Mouse (Mus musculus) Patski (cell line): Measurements from ENCODE around the gene Bahcc1. TPM values are rescaled to one million over a fixed set of nuclear protein-coding genes. Genes with fewer than 3 reads are reported as not detected.

ENCODE experiments used
- ATAC-seq: fragments of 100-300 bp; one replicate; pipeline ENCODE4 v1.8.0; 2021
- CTCF ChIA-PET: fragments of 350-600 bp; sonication (Branson Sonifier 250); formaldehyde crosslinking; loops from one replicate; lab custom pipeline; 2022; ENCODE audit warnings: inconsistent platforms; lab: Charles Lee
- POLR2A ChIA-PET: fragments of 350-600 bp; sonication (Branson Sonifier 250); formaldehyde crosslinking; loops from one replicate; lab custom pipeline; 2022; ENCODE audit warnings: antibody characterized with exemption, inconsistent platforms; lab: Charles Lee
- DNase-seq: peaks from one replicate; pipeline ENCODE4 v3.0.0-alpha.2; 2011; ENCODE audit warnings: low read depth, low spot score
- H3K27me3 ChIP-seq: fragments of 371-371 bp; one replicate; pipeline ENCODE4 v1.5.1; 2021
- CTCF ChIP-seq: fragments of 100-300 bp; IDR thresholded peaks from one replicate; pipeline ENCODE4 v1.5.1; 2021
- in situ Hi-C: fragments of 300-500 bp; cut with MboI; formaldehyde crosslinking; loops from 3 replicates; pipeline ENCODE4 v1.11.1; 2018; ENCODE audit warnings: low pct_unique_long_range_greater_than_20kb, mixed read lengths
- polyA plus RNA-seq: library from polyadenylated mRNA; unstranded; gene quantifications from one replicate; pipeline ENCODE4 v1.2.3, GENCODE M21; 2021

Gene Bahcc1
- polyA plus RNA-seq, 1 experiment from 2014 or later, result 12.4 TPM

DNA sequence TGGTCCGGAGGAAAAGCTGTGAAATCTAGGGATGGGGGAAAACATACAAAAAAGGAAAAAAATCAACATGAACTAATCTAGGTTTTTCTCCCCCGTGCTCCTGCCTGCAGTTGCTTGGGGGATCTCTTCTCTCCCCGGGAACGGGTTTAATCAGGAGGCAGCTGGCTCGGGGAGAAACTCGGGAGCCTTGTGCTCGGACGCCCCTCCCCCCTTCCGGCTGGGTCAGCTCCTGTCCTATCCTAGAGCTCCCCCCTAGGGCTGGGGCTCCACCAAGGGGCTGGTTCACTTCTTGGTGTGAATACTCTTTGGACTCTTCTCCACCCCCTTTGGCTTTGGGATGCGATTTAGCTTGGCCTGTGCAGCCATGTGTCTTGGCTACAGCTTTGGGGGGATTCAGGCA lies 7.5 kb downstream of the Bahcc1 start:
- no peak for TF ChIP-seq CTCF
- no peak for ATAC-seq
- ChIA-PET CTCF (interaction anchor here (1.0 to 2.6 kb wide), 6 partner anchors 9 to 69 kb away, joined by 3 to 14 read pairs (median 4); no protein-coding TSS in a partner anchor), POLR2A (interaction anchor here (0.7 to 14.3 kb wide), 4 partner anchors 9 to 67 kb away, joined by 3 to 277 read pairs (median 10); no protein-coding TSS in a partner anchor)
- in situ Hi-C loops, result no loop called here
- DNase-seq, result no peak
- no peaks in the 10 kb centered on the region for H3K27me3 ChIP-seq

DNA sequence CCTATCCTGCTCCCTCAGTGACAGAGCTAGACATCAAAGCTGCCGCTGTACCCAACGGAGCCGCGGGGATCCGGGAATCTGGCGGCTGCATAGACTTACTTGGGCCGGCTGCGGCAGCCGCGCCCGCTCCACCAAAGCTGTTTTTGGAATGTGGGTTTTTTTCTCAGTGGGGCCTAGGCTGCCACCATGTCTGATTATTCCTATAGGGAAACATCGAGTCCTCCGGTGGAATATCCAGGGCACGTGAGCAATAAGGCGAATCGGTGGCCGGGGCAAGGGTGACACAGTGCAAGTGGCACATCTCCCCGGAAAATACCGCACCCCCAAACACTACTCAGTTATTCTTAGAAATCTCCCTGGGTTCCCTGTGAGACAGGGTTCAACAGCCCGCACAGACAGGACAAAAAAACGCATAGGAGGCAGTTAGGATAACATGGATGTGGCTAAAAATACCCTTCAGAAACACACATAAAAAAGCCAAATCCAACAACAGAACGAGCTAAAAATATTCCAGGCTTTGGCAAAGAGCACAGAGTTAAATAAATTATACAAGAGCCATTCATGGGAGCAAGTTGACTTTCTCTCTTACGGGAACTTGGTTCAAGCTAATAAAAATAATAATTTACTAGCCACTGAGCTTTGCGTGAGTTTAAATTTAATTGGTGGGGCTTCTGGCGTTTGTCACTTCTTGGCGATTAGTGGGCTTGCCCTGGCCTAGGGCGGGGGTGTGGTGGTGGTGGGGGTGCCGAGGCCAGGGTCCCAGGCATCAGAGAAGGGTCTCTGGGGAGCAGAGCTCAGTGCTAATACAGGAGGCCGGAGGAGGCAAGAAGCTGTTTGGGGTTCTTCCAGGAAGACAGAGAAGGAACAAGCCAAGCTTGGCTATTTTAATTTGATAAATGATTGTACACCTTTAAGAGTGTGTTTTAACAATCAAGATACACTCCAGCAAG lies 8.5 kb downstream of the Bahcc1 start:
- no peak for TF ChIP-seq CTCF
- ChIA-PET POLR2A (interaction anchor here (1.4 to 14.3 kb wide), 4 partner anchors 10 to 54 kb away, joined by 3 to 277 read pairs (median 14); no protein-coding TSS in a partner anchor), CTCF (interaction anchor here (1.1 to 2.6 kb wide), 4 partner anchors 11 to 68 kb away, joined by 3 to 10 read pairs (median 4); no protein-coding TSS in a partner anchor)
- ATAC-seq (no peak), DNase-seq (no peak)
- in situ Hi-C loops, result no loop called here
- H3K27me3 ChIP-seq, result no peaks in the 10 kb centered on the region

DNA sequence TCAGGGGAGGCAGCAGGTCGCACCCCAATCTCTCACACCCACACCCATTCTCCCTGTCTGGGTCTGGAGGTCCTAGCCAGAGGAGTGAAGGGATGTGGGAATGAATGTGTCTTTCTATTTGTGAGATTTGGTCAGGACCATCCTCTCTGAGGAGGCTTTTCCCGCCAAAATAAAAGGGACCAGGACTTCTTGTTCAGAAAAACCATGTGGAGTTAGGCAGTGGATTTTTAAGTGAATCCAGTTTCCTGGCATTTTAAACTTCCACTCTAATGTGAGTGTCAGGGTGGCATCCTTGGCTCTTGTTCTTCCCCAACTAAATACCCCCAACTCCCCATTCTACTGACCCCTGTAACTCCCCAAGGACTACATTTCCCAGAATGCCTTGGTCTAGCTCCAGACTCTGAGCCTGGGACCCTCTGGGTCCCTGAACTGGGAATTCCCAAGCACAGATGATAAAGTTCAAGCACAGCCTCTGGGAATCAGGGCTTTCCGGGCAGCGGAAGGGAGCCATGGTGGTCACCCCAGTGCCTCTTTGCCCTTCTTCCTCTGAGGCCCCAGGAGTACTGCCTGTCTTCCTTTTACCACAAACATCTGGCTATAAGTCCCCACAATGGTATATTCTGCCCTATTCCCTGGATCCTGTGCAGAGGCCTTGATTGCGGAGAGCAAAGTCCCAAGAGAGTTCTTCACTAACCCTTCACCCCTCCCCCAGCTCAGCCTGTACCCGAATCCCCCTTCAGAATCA lies 9.4 kb downstream of the Bahcc1 start:
- DNase-seq (no peak), ATAC-seq (no peak)
- ChIA-PET POLR2A (interaction anchor here (1.0 to 14.3 kb wide), 4 partner anchors 9 to 55 kb away, joined by 3 to 277 read pairs (median 6); no protein-coding TSS in a partner anchor), CTCF (interaction anchor here (1.1 to 2.6 kb wide), 3 partner anchors 10 to 67 kb away, joined by 3 to 10 read pairs (median 6); no protein-coding TSS in a partner anchor)
- in situ Hi-C loops, result no loop called here
- no peaks in the 10 kb centered on the region for H3K27me3 ChIP-seq
- TF ChIP-seq CTCF, result no peak

DNA sequence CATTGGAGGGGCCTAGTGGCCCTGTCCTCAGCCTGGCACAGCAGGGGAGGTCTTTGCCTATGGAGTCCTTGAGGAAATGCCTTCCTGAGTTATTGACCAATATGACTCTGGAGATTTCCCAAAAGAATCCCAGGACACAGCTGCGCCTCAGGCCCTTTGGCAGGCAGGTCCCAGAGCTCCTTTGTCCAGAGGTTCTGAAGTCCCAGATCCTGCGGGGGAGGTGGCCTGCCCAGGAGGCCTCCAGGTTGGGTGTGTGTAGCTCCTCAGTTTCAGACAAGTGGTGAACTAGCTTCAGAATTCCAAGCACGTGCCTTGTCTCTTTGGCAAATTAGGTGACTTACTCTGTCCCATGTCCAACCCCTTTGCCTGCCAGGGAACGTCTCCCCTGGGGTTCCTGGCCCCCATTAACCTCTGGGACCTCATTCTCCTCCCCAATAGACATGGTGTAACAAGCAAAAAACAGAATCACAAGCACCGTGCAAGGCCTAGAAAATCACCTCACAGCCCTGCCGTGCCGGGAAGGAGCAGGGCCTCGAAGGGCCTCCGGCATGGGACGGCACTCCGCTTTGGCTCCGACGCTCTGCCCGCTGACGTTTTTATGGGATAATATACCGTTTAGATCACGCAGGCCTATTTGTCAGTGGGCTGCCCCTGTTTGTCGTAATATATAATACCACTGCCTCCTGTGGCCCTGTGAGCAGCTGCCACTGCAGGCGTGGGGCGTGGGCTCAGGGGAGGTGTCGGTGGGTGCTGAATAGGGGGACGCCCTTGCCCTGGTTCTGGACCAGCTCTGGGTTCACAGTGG lies 10.2 kb downstream of the Bahcc1 start:
- no peaks in the 10 kb centered on the region for H3K27me3 ChIP-seq
- ChIA-PET CTCF (interaction anchor here (2.6 kb wide), 1 partner anchor 9 kb away, joined by 10 read pairs; no protein-coding TSS in a partner anchor), POLR2A (interaction anchor here (1.0 to 1.8 kb wide), 3 partner anchors 9 to 16 kb away, joined by 3 to 10 read pairs (median 4); no protein-coding TSS in a partner anchor)
- ATAC-seq (no peak), DNase-seq (no peak)
- in situ Hi-C loops, result no loop called here
- TF ChIP-seq CTCF, result no peak

DNA sequence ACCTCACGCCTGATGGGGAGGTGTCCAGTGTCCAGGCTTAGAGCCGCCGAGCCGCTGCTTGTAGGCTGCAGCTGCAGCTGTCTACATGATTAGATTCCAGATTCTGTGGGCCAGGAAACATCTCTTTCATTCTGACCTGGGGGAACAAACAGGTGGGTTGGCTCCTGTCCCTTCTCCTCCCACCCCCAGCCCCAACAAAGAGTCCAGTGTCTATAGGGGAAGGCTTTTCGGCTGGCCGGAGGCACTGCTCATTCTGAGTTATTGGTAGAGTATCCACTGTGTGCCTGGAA lies 10.7 kb downstream of the Bahcc1 start:
- CTCF ChIA-PET, result no interaction called here
- in situ Hi-C loops, result no loop called here

DNA sequence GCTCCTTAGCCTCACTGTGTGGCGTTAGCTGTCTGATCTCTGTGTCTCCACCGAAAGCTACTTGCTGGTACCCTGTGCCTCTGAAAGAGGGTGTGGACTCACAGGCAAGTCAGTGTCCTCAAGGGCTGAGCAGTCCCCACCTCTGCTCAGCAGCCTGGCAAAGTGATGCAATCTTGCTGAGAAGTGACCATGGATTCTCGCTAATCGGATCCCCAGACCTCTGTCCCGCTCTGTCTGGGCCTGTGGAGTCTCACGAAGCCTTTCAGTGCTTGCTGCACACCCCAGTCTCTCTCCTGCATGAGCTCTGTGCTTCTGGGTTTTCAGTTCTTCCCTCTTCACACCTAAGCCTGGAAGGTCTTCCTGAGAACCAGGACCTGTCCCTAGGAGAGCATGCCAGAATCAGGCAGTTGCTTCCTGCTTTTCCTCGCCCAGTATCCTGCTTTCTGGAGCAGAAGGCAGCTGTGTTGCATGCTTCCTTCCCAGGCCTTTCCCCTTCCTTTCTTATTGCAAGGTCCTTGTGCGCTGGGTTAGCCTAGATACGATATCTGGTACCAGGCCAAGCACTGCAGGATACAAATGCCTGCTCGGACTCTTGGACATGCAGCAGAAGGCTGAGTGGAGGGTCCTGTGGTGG lies 15.5 kb downstream of the Bahcc1 start:
- no peaks in the 10 kb centered on the region for H3K27me3 ChIP-seq
- in situ Hi-C loops, result no loop called here
- TF ChIP-seq CTCF, result no peak
- DNase-seq (no peak), ATAC-seq (no peak)
- ChIA-PET POLR2A (interaction anchor here (0.8 kb wide), 1 partner anchor 19 kb away, joined by 3 read pairs; no protein-coding TSS in a partner anchor), CTCF (interaction anchor here (1.9 kb wide), 1 partner anchor 9 kb away, joined by 5 read pairs; no protein-coding TSS in a partner anchor)

More for the DNA sequence above, 10.7 kb downstream of the Bahcc1 start:
- TF ChIP-seq CTCF, result no peak
- H3K27me3 ChIP-seq, result no peaks in the 10 kb centered on the region
- no peak for DNase-seq
- POLR2A ChIA-PET, result interaction anchor here (1.2 kb wide), 1 partner anchor 9 kb away, joined by 4 read pairs; no protein-coding TSS in a partner anchor
- ATAC-seq, result no peak

DNA sequence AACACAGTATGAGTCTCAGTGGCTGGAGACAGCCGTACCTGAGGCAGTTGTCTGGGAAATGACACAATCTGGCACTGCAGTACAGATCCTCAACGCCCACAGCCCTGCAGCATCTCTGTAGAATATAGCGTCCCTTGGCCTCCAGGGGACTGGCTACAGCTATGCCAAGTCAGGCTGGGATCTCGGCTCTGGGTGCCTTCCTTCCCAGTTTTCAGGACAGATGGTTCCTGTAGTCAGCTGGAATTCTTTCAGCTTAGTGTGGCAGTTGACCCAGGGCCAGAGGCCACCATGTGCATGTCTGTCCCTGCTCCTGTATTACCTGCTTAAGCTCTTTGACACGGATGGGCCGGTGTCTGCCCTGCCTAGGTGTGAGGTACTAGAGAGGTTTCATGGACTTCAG lies 16.2 kb downstream of the Bahcc1 start:
- no peak for ATAC-seq
- ChIA-PET POLR2A (no interaction called here), CTCF (interaction anchor here (1.9 kb wide), 1 partner anchor 10 kb away, joined by 5 read pairs; no protein-coding TSS in a partner anchor)
- DNase-seq, result no peak
- no peak for TF ChIP-seq CTCF
- in situ Hi-C loops, result no loop called here
- no peaks in the 10 kb centered on the region for H3K27me3 ChIP-seq

DNA sequence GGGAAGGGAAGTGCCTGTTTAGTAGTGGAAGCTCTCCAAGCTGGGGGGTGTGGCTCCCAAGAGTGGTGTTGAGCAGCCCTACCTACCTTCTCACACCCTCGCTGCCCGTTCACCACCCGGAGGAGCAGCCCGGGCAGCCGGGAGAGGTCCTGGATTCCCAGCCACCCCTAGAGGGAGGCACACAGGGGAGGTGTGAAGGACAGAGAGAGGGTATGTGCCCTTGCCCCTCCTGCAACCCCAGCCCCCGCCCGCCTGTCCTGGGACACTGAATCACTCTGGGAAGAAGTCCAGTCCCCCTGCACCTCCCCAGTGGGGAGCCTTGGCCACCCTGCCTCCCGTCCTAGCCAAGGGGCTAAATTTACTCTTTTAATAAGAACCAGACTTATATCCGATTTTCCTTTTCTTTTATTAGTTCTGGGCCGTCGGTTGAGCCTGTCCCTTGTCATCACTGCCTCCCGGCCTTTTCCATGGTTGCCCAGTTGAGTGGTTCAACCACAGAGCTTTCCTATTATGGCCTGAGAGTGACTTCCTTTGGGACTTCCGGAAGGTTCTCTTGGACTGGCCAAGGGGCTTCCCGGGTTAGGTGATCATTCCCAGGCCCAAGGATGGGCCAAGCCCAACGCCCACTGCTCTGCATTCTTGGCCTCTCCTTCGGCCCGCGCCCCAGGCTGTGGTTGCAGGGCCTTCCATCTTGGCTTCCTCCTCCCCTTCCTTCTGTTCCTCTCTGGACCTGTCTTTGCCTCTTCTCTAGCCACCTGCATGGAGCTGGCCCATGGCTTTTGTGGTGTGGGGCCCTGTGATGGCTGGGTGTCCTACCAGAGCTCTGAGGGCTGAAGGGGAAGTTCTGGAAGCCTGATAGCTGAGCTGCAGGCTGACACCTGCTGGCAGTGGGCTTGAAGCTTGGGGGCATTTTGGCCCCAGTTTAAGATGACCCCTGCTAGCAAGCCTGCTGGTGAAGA lies 18.5 kb downstream of the Bahcc1 start:
- H3K27me3 ChIP-seq, result no peaks in the 10 kb centered on the region
- TF ChIP-seq CTCF, result no peak
- CTCF ChIA-PET, result interaction anchor here (2.4 kb wide), 1 partner anchor 9 kb away, joined by 10 read pairs; no protein-coding TSS in a partner anchor
- in situ Hi-C loops, result no loop called here
- POLR2A ChIA-PET, result interaction anchor here (0.7 to 0.8 kb wide), 3 partner anchors 10 to 66 kb away, joined by 3 to 4 read pairs (median 3); no protein-coding TSS in a partner anchor
- DNase-seq (no peak), ATAC-seq (no peak)
